Mouse (Mus musculus) forebrain, embryonic 16.5 days (tissue): ENCODE measurements at regions not wholly inside any gene's neighbourhood (a gene's known extent, or its start where the extent isn't known, plus 50 kb on each side); places are given as distances from the start of the nearest gene placed in this dataset.

Experiments
- ATAC-seq: fragments of 200-750 bp; cut with Nextera tagmentation; 2 replicates; pipeline ENCODE4 v1.8.0; 2017; ENCODE audit warnings: mild to moderate bottlenecking, moderate library complexity
- H3K27ac ChIP-seq: fragments of 300-500 bp; sonication (generic); 2 replicates; pipeline ENCODE4 v1.5.1; 2014; ENCODE audit warnings: low read length, control low read depth
- H3K27me3 ChIP-seq: fragments of 300-500 bp; sonication (generic); replicated peaks from 2 replicates; pipeline ENCODE4 v1.6.1; 2014; ENCODE audit warnings: low read length; ENCODE audit not compliant: control insufficient read depth, insufficient read depth
- H3K36me3 ChIP-seq: fragments of 300-500 bp; sonication (generic); 2 replicates; pipeline ENCODE4 v1.6.1; 2014; ENCODE audit not compliant: control insufficient read depth, insufficient read depth
- H3K4me1 ChIP-seq: fragments of 300-500 bp; sonication (generic); replicated peaks from 2 replicates; pipeline ENCODE4 v1.6.1; 2014; ENCODE audit warnings: low read length; ENCODE audit not compliant: control insufficient read depth, insufficient read depth
- H3K4me2 ChIP-seq: fragments of 300-500 bp; sonication (generic); 2 replicates; pipeline ENCODE4 v1.6.1; 2014; ENCODE audit warnings: mild to moderate bottlenecking, low read length, control low read depth
- H3K4me3 ChIP-seq: fragments of 300-500 bp; sonication (generic); replicated peaks from 2 replicates; pipeline ENCODE4 v1.5.1; 2014; ENCODE audit warnings: mild to moderate bottlenecking, low read length, control low read depth
- H3K9ac ChIP-seq: fragments of 300-500 bp; sonication (generic); replicated peaks from 2 replicates; pipeline ENCODE4 v1.6.1; 2014; ENCODE audit warnings: low read depth, low read length, control low read depth
- H3K9me3 ChIP-seq: fragments of 300-500 bp; sonication (generic); 2 replicates; pipeline ENCODE4 v1.6.1; 2016; ENCODE audit warnings: low read length; ENCODE audit not compliant: control insufficient read depth
- WGBS: fragments of 180-500 bp; shearing (Covaris S2); extraction: QIAGEN DNeasy Blood & Tissue Kit; methylation state at CpG from one replicate; pipeline ENCODE4 v1.1.7; 2014; 5-methylcytosine and 5-hydroxymethylcytosine counted together

DNA sequence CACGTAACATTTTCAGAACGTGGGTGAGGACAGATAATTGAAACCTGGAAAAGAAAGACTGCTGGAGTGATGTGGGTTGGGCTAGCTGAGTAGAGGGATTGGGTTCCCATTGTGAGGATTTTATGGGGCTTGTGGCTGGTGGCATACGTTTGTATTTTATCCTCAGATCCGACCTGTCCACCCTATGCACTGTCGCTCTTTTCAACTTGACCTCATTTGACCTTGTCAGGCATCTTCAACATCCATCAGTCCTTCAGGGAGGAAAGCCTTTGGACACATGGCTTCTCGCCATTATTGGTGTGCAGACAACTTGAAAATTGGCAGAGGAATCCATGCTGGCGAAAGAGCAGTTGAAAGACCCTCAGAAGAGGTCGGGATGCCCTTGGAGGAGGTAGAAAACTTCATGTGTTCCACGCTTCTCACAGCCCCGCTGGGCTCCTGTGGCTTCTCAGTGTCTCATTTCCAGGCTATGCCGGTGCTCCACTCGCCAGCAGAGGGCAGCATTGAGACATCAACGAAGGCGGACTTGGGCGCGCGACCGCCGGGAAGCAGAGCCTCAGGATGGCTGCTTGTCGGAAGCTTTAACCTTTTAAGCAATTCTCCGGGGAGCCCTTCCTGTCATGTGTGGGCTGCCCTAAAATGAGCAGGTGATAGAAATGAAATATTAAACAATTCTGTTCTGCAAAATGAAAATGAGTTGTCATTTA is 896.8 kb upstream of the Car8 start:
- peak; percentile 97 for ATAC-seq
- no peaks in the 10 kb centered on the region for H3K36me3 ChIP-seq
- no peaks in the 10 kb centered on the region for H3K9me3 ChIP-seq
- no peaks in the 10 kb centered on the region for H3K27me3 ChIP-seq
- peak overlapping the region; percentile 60 for H3K27ac ChIP-seq
- WGBS: 10% methylated on average over 21 of the region's 21 CpGs
- peak overlapping the region; percentile 60 for H3K9ac ChIP-seq
- H3K4me3 ChIP-seq: peak overlapping the region; percentile 34
- peaks cover 8% of the 10 kb centered on the region for H3K4me1 ChIP-seq
- H3K4me2 ChIP-seq: peak overlapping the region; percentile 64

DNA sequence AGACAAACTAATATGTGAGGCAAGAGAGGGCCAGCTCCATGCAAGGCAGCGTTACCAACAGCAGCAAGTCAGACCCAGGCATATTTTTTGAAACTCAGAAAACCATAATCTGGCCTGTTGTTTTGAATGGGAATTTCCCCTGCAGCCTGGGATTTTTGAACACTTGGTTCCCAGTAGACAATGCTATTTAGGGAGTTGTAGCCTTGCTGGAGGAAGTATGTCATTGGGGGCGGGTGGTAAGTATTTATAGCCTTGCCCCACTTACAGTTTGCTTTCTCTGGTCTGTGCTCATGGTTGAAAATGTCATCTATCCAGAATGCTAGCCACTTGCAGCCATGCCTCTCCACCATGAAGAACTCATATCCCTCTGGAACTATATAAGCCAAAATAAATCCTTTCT is 894.9 kb upstream of the Car8 start:
- Histone ChIP-seq H3K9ac (no peak overlapping the region), H3K9me3 (no peaks in the 10 kb centered on the region), H3K4me1 (peaks cover 8% of the 10 kb centered on the region), H3K4me2 (no peak overlapping the region), H3K4me3 (no peak overlapping the region), H3K27me3 (no peaks in the 10 kb centered on the region), H3K27ac (no peak overlapping the region), H3K36me3 (no peaks in the 10 kb centered on the region)
- ATAC-seq: no peak
- WGBS: 88% methylated on average over 2 of the region's 2 CpGs

- Histone ChIP-seq H3K9ac (no peak overlapping the region), H3K27me3 (no peaks in the 10 kb centered on the region), H3K36me3 (no peaks in the 10 kb centered on the region), H3K9me3 (no peaks in the 10 kb centered on the region), H3K4me2 (no peak overlapping the region), H3K4me3 (no peak overlapping the region), H3K27ac (no peak overlapping the region), H3K4me1 (peaks cover 8% of the 10 kb centered on the region)
- no peak for ATAC-seq
- WGBS: 59% methylated on average over 12 of the region's 12 CpGs
Observed at GRCm38 (mm10) chr4:9132982-9133625, 894.3 kb upstream of the Car8 start.

GRCm38 (mm10) chr4:9132356-9132755 is 893.5 kb upstream of the Car8 start:
- no peak overlapping the region for H3K4me3 ChIP-seq
- H3K27ac ChIP-seq: no peak overlapping the region
- H3K9me3 ChIP-seq: no peaks in the 10 kb centered on the region
- H3K36me3 ChIP-seq: no peaks in the 10 kb centered on the region
- no peak overlapping the region for H3K9ac ChIP-seq
- no peaks in the 10 kb centered on the region for H3K27me3 ChIP-seq
- WGBS: 90% methylated on average over 6 of the region's 6 CpGs
- no peak overlapping the region for H3K4me2 ChIP-seq
- ATAC-seq: no peak
- peaks cover 8% of the 10 kb centered on the region for H3K4me1 ChIP-seq

DNA sequence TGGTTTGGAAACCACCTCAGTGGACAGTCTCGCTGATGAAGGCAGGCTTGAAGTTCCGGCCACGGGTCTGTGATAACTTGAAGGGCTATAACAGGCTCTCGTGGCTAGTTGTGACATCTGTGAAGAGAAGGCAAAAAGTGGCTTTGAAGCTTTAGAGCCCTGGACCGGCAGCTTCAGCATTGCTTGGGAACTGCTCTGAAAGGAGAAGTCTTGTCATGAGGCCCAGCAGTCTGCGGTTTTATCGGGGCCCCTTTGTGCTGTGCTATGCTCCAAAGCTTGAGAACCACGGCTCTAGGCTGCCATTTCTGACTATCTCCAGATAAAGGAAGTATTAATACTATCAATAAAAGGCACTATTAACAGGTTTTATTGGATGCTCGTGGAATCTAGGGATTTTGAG is 892.8 kb upstream of the Car8 start:
- H3K4me1 ChIP-seq: peaks cover 6% of the 10 kb centered on the region
- H3K36me3 ChIP-seq: no peaks in the 10 kb centered on the region
- ATAC-seq: no peak
- 84% methylated on average over 9 of the region's 9 CpGs for WGBS
- no peak overlapping the region for H3K4me3 ChIP-seq
- H3K9ac ChIP-seq: no peak overlapping the region
- H3K27ac ChIP-seq: no peak overlapping the region
- H3K9me3 ChIP-seq: no peaks in the 10 kb centered on the region
- no peak overlapping the region for H3K4me2 ChIP-seq
- H3K27me3 ChIP-seq: no peaks in the 10 kb centered on the region

DNA sequence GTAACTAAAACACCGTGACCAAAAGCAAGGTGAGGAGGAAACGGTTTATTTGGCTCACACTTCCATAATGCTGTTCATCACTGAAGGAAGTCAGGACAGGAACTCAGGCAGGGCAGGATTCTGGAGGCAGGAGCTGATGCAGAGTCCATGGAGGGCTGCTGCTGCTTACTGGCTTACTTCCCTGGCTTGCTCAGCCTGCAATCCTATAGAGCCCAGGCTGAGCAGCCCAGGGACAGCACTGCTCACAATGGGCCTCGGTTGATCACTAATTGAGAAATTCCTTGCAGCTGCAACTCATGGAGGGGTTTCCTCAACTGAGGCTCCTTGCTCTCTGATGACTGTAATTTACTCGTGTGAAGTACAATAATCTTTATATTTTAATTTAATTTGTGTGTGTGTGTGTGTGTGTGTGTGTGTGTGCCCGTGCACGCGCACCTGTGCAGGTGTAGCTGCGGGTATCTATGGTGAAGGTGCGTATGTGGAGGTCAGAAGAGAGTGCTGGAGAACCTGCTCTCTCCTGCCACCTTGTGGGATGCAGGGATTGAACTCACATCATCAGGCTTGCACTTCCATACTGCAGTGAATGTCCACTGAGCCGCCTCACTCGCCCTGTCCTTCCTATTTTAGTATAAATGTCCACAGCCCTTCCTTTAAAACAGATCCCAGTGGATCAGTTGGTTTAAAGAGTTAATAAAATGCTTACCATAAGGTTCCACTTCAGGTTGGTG is 886.6 kb upstream of the Car8 start:
- no peaks in the 10 kb centered on the region for H3K9me3 ChIP-seq
- H3K4me2 ChIP-seq: no peak overlapping the region
- peak; percentile 66 for ATAC-seq
- no peaks in the 10 kb centered on the region for H3K27me3 ChIP-seq
- no peaks in the 10 kb centered on the region for H3K4me1 ChIP-seq
- H3K4me3 ChIP-seq: no peak overlapping the region
- 37% methylated on average over 11 of the region's 11 CpGs for WGBS
- no peaks in the 10 kb centered on the region for H3K36me3 ChIP-seq
- no peak overlapping the region for H3K9ac ChIP-seq
- no peak overlapping the region for H3K27ac ChIP-seq

- no peak overlapping the region for H3K4me2 ChIP-seq
- no peaks in the 10 kb centered on the region for H3K4me1 ChIP-seq
- H3K9ac ChIP-seq: no peak overlapping the region
- WGBS: 96% methylated on average over 4 of the region's 4 CpGs
- H3K9me3 ChIP-seq: no peaks in the 10 kb centered on the region
- no peak for ATAC-seq
- no peak overlapping the region for H3K4me3 ChIP-seq
- H3K27ac ChIP-seq: no peak overlapping the region
- H3K36me3 ChIP-seq: no peaks in the 10 kb centered on the region
- H3K27me3 ChIP-seq: no peaks in the 10 kb centered on the region
Observed at GRCm38 (mm10) chr4:9124586-9125232, 885.9 kb upstream of the Car8 start.

GRCm38 (mm10) chr4:9124109-9124508 is 885.3 kb upstream of the Car8 start:
- Histone ChIP-seq H3K4me2 (no peak overlapping the region), H3K4me1 (no peaks in the 10 kb centered on the region), H3K9ac (no peak overlapping the region), H3K9me3 (no peaks in the 10 kb centered on the region), H3K36me3 (no peaks in the 10 kb centered on the region), H3K27ac (no peak overlapping the region), H3K4me3 (no peak overlapping the region), H3K27me3 (no peaks in the 10 kb centered on the region)
- WGBS: 70% methylated on average over 5 of the region's 5 CpGs
- ATAC-seq: no peak; the same call in 1 of the 2 replicates

DNA sequence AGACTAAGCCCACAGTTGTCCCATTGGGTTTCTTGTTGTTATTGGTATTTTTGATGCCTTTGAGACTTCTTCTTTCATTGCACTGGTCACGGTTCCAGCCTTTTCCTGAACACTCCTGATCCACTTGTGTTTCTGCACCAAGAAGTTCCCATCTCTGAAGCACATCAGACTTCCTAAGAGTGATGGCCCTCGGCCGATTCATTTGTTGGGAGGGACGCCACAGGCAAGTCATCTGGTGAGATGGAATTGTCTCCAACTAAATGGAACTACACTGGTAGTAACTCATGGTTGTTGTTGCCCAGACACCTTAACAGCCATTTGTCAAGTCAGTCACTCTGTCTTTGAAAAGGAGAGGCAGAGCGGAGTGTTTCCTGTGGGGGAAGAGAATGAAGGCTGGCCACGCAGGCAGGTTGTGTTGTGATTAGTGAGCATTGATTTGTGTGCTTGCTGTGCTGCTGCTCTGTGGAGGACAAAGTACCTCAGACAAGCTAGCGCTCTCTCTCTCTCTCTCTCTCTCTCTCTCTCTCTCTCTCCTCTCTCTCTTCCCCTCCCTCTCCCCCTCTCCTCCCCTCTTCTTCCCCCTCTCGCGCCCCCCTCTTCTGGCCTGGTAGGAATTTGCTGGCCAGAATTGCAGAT is 884.7 kb upstream of the Car8 start:
- no peak overlapping the region for H3K4me2 ChIP-seq
- no peaks in the 10 kb centered on the region for H3K27me3 ChIP-seq
- H3K9ac ChIP-seq: no peak overlapping the region
- H3K36me3 ChIP-seq: no peaks in the 10 kb centered on the region
- no peaks in the 10 kb centered on the region for H3K4me1 ChIP-seq
- no peak overlapping the region for H3K4me3 ChIP-seq
- ATAC-seq: no peak
- 73% methylated on average over 9 of the region's 9 CpGs for WGBS
- H3K9me3 ChIP-seq: no peaks in the 10 kb centered on the region
- no peak overlapping the region for H3K27ac ChIP-seq
